Mouse (Mus musculus) cerebellum, adult 2 months (tissue): ENCODE results near the gene Crebrf.

Experiments used
- CTCF ChIP-seq: fragments of 200-500 bp; IDR thresholded peaks from 2 replicates; pipeline ENCODE4 v1.5.1; 2011; ENCODE audit warnings: low read depth, mild to moderate bottlenecking, control low read depth, low read length, moderate library complexity, borderline replicate concordance; ENCODE audit not compliant: insufficient read depth
- POLR2A ChIP-seq: fragments of 200-500 bp; IDR thresholded peaks from 2 replicates; pipeline ENCODE4 v1.6.1; 2011; ENCODE audit warnings: low read length, control low read depth, borderline replicate concordance; ENCODE audit not compliant: insufficient read depth

DNA sequence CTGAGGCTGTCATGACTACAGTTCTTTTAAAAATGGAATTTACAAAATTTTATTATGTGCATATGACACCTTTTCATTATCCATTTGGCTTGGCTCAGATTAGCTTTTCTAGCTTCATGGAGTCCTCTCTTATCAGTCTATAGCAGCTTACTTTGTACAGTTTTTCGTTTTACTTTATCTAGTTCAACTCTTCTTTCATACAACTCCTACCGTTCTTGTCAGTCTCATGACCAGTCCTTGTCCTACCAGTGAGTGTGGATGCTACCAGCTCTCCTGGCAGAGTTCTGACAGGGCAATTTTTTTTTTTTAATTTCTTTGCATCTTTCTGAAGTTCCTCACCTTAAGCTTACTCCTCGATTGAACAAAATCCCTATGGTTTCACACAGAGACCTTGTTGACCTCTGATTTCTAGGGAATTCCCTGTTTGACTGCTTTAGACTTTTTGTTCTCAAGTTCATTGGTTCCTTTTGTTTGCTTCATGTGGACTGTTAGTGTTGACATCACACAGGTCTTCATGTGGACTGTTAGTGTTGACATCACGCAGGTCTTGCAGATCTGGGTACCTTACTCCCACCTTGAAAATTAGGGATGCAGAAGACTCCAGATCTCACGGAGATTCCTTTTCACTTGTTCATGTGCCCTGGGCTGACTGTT is 51.8 kb downstream of the Crebrf start:
- no peak for TF ChIP-seq CTCF
- no peak for TF ChIP-seq POLR2A
